Mouse (Mus musculus) c-Kit-negative CD71-positive TER-119-positive erythroid progenitor cells, embryonic 14.5 days (primary cell): ENCODE measurements at regions not wholly inside any gene's neighbourhood (a gene's known extent, or its start where the extent isn't known, plus 50 kb on each side); places are given as distances from the start of the nearest gene placed in this dataset.
"Not testable (repeated sequence)": the region's sequence is repeated elsewhere in the genome, so short reads cannot be mapped to it uniquely, and the experiment has no call there.

Experiments
- DNase-seq: peaks from one replicate; pipeline ENCODE4 v3.0.0-alpha.2; 2013; ENCODE audit warnings: low read depth, low spot score

DNA sequence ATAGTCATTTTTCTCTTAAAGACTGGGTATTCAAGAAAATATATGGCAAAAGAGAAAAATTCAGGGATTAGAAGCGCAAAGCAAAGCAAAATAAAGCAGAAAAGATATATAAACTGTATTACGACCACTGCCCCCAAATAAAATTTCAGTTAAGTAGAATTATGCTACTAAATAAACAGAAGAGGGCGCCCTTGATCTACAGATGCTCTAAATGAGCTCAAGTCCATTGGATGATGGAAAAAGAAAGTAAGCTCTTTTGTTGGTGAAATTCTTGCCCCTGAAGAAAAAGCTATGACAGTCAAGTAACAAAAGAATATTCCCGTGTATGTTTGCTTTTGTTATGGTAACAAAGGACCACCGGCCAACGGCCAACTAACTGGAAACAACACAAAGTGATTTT is 165.5 kb upstream of the Stk26 start:
- no peak for DNase-seq

DNA sequence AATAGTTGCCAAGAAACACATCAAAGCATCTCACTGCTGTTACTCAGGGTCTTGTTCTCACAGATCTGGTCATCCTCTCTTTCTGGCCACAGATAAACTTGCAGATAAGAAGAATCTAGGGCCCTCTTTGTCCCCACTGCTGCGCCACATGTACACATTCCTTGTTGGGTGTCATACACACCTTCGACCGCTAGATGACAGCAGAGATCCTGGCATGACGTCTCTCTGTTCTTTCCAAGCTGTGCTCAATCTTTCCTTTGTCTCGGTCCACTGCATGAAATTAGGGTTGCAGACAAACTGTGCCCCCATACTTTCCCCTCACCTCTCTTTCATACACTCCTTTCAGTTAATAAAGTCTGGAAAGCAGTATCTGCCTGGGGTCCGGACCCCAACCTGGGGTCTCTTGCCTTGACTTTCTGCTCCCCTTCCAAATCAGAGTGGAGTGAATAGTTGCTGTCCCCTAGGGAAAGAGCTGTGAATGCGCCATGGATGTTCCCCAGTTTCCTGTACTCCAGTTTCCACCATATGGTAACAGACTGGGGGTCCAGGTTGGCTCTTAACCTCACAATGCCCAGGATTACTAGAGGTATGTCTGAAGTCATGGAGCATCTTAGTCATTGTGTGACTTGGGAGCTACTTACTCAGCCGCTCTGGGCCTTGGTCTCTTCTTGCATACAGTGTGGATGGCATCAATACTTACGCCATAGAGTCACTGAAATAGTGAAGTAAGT is 182.8 kb upstream of the Stk26 start:
- no peak for DNase-seq

DNA sequence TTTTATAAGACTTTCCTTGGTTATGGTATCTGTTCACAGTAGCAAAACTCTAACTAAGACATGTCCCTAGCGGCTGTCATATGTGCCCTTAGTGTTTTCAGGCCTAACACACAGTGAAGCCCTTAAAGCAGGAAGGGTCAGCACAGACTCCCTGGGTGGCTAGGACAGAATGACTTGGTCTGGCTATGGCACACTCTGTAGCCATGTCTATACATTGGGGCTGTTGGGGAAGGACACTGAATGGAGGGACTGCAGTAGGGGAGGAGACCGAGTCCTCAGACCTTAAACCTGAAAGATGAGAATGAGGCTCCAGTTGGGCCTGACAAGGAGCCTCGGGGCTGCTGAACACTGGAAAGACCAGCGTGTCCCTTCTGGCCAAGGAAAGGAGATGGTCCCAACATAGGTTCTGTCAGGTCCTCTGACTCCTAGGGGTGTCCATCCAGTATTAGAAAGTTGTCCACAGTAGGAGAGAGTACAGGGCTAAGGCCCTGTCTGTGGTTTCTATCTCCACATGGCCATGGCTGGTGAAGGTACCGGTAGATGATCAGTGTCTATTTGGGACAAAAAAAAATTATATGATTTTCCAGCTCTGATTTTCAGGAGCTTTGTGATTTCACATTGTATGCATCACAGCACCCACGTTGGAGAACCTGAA is 183.5 kb upstream of the Stk26 start:
- DNase-seq, result no peak

DNA sequence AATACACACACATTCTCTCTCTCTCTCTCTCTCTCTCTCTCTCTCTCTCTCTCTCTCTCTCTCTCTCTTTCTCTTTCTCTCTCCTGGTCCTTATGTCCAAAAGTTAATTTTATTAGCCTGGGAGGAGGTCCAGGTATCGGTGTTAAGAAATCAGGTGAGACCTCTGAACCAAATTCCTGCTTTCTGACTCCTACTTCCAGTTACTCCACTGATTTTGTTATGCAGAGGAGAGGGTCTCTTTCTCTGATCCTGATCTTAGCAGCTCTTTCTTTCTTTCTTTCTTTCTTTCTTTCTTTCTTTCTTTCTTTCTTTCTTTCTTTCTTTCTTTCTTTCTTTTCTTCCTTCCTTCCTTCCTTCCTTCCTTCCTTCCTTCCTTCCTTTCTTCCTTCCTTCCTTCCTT is 185.5 kb upstream of the Stk26 start:
- DNase-seq, result not testable (repeated sequence)

DNA sequence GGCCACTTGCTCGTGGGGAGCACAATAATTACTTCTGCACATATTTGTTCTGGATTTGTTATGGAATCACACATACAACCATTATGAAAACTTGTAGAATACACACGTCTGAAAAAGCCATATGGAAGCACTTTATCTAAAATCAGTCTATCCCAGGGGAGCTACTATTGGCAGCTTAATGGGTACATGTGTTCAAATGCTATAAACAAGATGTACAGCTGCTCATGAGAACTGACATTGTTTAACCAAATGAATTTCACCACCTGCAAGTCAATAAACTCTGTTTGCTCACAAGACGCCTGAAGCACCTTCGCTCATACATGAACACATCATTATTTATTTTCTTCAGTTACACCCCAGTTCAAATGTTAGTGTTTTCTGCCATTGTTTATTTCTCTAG is 199.5 kb upstream of the Stk26 start:
- DNase-seq, result no peak

DNA sequence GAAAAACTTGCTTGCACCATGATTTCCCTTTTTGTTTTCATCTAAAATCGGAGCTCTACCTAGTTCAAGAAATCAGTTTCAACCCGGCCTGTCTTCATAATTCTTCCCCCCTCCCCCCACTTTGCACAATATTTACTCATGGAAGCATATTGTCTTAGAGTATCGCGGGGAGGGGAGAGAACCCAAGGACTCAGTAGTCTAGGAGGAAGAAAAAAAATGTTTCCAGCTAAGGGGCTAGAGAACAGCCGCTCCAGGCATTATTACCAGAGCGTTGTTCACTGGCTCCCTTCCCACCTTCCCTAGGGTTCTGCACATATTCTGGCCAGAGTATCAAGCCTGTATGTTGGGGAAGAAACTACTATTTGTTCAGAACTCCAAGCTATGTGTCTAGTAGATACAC is 205.2 kb upstream of the Stk26 start:
- no peak for DNase-seq

DNA sequence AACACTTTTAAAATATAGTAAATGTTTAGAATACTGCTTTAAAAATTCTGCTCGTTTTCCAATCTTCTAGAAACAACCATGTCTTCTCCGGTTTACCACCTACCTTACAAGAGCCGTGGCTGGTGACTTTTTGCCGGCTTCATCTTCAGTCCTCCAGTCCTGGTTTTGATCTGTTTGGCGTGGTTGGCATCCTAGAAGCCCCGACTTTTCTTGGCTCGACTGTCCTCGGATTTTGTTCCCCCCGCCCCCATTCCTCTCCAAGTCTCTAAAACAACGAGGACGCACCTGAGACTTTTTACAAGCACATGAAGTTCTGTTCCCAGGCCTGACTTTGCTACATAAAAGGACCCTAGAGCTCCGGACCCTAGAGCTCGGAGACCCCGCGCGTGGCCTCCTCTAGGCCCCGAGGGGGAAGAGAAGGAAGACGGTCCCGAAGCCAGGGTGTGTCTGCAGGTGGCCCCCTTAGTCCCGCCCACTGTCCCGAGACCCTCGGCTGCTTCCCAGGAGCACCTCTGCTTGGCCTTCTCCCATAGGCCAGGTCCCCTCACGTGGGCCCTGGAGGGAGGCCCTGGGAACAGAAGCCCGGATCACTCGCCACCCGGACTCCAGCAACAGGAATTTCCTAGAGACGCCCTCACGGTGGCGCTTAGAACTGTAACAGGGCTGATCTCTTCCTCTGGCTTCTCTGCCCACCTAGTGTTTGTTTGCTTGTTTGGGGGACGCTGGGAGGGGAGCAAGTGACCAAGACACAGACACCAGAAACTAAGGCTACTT is 205.8 kb upstream of the Stk26 start:
- DNase-seq, result no peak

DNA sequence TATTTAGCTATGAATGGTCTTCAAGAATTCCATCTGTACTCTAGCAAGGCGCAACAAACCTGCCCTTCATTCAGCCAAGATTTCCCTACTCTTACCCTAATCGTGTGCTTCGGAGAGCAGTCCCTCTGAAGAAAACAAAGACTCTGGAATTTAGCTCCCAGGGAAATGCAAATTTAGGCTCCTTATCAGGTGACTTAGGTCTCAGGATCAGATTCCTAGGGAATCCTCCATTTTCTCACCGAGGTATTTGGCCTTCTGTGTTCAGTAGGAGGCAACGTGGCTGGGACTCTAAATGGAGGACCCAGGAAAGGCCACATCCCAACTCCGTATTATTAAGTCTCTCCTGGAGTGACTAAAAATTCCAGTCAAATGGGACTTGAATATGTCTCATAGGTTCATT is 204.2 kb upstream of the Olfr1324 start:
- no peak for DNase-seq

DNA sequence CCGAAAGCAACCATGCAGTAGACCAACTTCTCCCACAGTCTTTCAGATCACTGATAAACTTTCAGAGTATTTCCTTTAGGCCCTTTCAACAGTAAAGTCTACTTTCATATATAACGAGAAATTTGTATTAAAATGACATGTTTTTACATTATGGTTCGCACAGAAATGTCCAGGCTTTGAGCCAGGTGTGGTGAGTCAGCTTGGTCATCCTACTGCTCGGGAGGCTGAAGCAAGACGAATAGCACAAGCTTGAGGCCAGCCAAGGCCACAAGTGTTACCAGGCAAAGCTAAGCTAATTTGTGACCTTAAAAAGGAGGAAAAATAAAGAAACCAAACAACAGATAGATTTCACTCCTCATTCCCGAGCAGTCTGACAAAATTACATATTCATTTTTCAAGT is 197.0 kb upstream of the Olfr1324 start:
- DNase-seq, result no peak

DNA sequence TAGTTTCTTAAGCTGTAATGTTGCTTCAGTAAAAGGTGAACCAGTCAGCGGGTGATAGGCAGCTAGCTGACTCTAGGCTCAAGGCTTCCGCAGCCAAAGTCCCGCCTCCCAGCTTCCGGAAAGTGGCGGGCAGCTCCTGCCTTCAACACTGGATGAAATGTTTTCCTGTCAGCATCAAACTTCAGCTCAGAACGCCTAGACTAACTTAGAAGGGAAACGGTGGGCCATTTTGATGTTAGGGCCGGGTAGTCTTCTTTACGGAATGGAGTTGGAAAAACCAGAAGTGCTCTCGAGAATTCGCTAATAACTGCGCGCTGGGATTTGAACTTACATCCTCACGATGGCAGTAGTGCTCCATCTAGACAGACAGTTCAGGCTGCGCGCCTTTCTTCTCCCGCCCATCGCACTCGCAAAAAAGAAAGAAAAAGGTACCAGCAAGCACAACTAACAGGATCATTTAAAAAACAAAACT is 194.7 kb upstream of the Olfr1324 start:
- no peak for DNase-seq

DNA sequence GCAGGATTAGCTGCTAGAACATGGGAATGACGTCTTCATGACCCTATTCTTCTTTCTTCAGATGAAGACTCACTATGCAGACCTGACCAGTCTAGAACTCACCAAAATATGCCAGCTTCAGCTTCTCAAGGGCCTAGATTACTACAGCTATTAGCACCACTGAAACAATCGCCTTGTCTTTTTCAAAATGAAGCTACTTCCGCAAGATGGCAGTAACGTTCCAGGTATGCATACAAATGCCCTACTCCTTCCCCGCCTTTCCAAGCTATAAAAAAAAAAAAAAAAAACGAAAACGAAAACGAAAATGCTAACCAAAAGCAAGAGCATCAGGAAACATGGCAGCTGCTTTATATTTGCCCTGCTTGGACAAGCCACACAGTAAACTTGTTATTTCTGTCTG is 192.6 kb upstream of the Olfr1324 start:
- DNase-seq, result no peak

DNA sequence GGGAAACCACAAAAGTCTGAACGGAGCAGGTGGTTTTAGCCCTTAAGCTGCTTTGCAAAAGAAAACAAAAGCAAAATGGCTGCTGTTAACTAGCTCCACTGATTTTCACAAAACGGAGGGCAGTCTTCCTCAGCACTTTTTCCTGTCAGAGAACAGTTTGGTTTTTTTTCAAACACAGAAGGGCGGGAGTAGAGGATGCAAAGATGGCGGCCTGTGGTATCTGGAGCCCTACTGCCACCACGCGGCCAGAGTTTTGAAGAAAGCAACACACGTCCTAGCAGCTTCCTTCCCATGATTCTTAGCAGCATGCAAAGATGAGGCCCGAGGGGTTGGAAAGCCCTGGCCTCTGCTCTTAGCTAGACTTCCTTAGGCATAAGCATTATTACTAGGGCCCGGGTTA is 191.6 kb upstream of the Olfr1324 start:
- DNase-seq, result no peak

DNA sequence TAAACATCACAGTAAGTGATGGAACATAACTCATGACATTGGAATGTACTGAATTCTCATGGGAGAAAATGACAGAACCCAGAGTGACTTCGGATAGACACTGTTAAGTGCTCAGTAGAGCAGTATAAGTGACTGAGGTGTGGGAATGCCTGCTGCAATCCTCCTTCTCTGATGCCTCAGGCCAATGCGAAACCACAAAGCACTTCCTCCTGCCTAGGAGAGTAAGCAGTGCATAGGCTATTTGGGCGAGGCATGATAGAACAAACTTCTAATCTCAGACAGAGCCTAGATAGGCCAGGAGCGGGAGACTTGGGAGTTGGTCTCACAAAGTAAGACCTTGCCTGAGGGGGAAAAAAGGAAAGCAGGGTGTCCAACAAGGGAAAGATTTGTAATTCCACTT is 190.6 kb upstream of the Olfr1324 start:
- no peak for DNase-seq

DNA sequence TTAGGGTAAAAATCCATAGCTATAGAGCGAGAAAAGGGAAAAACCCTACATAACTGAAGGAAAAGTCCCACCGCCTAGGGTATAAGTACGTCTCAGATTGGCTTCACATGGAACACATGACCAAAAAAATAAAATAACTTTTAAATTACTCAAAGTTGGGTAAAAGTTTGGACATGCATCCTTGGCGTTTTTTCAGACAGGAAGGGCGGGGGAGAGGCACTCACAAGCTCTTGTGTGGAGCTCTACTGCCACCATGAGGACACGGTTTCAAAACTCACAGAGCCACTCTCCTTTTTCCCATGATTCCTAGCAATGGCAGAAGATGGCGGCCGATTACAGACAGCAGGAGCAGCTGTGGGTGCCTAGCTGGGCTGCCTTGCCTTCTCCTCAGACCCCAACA is 188.6 kb upstream of the Olfr1324 start:
- DNase-seq, result not testable (repeated sequence)

DNA sequence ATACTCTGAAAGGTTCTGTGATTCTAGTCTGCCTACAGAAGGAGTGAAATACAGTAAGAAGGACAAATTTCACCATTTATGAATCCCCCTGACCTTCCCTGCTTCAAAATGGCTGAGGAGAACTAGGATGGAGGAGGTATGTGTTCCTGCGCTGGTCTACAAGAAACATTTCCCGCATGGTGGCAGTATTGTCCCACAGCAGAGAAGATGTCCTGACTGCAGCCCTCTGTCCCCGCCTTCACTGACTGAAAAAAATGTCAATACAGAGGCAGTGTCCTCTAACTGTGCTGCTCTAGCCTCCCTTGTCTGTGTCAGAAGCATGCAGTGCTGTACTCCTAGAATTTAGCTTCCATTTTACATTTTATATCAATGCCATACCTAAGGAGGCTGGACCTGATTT is 186.6 kb upstream of the Olfr1324 start:
- not testable (repeated sequence) for DNase-seq

DNA sequence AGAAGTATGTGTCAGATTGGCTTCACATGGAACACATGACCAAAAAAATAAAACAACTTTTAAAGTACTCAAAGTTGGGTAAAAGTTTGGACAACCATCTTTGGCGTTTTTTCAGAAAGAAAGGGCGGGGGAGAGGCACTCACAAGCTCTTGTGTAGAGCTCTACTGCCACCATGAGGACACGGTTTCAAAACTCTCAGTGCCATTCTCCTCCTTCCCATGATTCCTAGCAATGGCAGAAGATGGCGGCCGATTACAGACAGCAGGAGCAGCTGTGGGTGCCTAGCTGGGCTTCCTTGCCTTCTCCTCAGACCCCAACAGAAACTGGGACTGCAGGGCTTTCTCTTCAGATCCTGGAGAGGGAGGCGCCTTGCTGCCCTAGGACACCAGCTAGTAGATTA is 186.1 kb upstream of the Olfr1324 start:
- DNase-seq, result not testable (repeated sequence)

DNA sequence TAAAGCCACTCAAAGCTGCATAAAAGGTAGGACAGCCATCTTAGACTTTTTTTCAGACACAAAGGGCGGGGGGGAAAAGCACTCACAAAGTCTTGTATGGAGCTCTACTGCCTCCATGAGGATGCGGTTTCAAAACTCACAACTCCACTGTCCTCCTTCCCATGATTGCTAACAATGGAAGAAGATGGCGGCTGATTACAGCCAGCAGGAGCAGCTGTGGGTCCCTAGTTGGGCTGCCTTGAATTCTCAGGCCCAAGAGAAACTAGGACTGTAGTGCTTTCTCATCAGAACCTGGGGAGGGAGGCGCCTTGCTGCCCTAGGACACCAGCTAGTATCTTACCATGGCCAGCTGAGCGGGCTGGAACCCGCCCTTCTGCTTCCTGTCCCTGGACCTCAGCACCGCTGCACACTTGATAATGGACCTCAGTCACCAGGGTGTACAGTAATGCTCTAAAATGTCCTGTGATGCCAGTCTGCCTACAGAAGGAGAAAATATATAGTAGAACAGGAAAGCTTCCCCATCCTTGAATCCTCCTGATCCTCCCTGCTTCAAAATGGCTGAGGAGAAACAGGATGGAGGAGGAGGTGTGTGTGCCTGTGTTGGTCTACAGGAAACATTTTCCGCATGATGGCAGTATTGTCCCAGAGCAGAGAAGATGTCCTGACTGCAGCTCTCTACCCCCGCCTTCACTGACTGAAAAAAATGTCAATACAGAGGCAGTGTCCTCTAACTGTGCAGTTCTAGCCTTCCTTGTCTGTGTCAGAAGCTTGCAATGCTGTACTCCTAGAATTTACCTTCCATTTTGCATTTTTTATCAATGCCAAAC is 183.7 kb upstream of the Olfr1324 start:
- no peak for DNase-seq

DNA sequence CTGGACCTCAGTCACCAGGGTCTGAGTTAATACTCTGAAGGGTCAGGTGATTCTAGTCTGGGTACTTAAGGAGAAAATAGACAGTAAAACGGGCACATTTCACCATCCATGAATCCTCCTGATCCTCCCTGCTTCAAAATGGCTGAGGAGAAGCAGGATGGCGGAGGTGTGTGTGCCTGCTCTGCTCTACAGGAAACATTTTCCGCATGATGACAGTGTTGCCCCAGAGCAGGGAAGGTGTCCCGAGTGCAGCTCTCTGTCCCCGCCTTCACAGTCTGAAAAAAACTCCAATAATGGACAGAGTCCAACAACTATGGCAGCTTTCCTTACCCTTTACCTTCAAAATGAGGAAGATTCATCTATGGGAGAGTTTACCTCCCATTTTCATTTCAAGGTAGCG is 179.8 kb upstream of the Olfr1324 start:
- not testable (repeated sequence) for DNase-seq

DNA sequence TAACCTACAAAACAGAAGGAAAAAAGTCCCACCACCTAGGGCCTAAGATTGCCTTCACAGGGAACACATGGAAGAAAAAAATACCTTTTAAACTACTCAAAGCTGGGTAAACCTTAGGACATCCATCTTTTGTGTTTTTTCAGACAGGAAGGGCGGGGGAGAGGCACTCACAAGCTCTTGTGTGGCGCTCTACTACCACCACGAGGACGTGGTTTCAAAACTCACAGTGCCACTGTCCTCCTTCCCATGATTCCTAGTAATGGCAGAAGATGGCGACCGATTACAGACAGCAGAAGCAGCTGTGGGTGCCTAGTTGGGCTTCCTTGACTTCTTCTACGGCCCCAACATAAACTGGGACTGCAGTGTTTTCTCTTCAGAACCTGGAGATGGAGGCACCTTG is 179.3 kb upstream of the Olfr1324 start:
- no peak for DNase-seq

DNA sequence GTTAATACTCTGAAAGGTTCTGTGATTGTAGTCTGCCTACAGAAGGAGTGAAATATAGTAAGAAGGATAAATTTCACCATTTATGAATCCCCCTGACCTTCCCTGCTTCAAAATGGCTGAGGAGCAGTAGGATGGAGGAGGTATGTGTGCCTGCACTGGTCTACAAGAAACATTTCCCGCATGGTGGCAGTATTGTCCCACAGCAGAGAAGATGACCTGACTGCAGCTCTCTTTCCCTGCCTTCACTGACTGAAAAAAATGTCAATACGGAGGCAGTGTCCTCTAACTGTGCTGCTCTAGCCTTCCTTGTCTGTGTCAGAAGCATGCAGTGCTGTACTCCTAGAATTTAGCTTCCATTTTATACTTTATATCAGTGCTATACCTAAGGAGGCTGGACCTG is 177.2 kb upstream of the Olfr1324 start:
- DNase-seq, result not testable (repeated sequence)

DNA sequence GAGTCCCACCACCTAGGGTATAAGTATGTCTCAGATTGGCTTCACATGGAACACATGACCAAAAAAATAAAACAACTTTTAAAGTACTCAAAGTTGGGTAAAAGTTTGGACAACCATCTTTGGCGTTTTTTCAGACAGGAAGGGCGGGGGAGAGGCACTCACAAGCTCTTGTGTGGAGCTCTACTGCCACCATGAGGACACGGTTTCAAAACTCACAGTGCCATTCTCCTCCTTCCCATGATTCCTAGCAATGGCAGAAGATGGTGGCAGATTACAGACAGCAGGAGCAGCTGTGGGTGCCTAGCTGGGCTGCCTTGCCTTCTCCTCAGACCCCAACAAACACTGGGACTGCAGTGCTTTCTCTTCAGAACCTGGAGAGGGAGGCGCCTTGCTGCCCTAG is 176.7 kb upstream of the Olfr1324 start:
- DNase-seq, result not testable (repeated sequence)

DNA sequence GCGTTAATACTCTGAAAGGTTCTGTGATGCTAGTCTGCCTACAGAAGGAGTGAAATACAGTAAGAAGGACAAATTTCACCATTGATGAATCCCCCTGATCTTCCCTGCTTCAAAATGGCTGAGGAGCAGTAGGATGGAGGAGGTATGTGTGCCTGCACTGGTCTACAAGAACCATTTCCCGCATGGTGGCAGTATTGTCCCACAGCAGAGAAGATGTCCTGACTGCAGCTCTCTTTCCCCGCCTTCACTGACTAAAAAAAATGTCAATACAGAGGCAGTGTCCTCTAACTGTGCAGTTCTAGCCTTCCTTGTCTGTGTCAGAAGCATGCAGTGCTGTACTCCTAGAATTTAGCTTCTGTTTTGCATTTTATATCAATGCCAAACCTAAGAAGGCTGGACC is 174.6 kb upstream of the Olfr1324 start:
- DNase-seq, result not testable (repeated sequence)
